In genomic region chr19:7790571-7790970, GRCm38 (mm10) we compare ENCODE assay signal across 40 mouse cellular contexts. TPM values are rescaled to one million over a fixed set of nuclear protein-coding genes. Genes with fewer than 3 reads are reported as not detected.
"Had no signal": no experiment of that assay in that cellular context is flagged by ENCODE, and none has a peak within 500 bp of the region (broad histone marks: within the 10 kb centered on the region; RNA-seq: fewer than 3 reads in every experiment).

No protein-coding gene starts in this region.

- H3K9me3 ChIP-seq: embryonic facial prominence, embryonic 12.5 days; embryonic facial prominence, embryonic 13.5 days; embryonic facial prominence, embryonic 15.5 days; forebrain, embryonic 15.5 days had no signal

- ATAC-seq: forebrain, embryonic 13.5 days; forebrain, embryonic 14.5 days; forebrain, embryonic 15.5 days; forebrain, embryonic 16.5 days; forebrain, postnatal 0 days had no signal

- H3K4me1 ChIP-seq: embryonic facial prominence, embryonic 10.5 days; embryonic facial prominence, embryonic 12.5 days; embryonic facial prominence, embryonic 13.5 days; embryonic facial prominence, embryonic 15.5 days; forebrain, embryonic 10.5 days; forebrain, embryonic 12.5 days; forebrain, embryonic 13.5 days; forebrain, embryonic 15.5 days had no signal

- H3K9ac ChIP-seq: embryonic facial prominence, embryonic 12.5 days; embryonic facial prominence, embryonic 13.5 days; embryonic facial prominence, embryonic 15.5 days; forebrain, embryonic 12.5 days; forebrain, embryonic 13.5 days; forebrain, embryonic 15.5 days; forebrain, postnatal 0 days had no signal

- H3K27ac ChIP-seq: embryonic facial prominence, embryonic 10.5 days; embryonic facial prominence, embryonic 12.5 days; embryonic facial prominence, embryonic 13.5 days; embryonic facial prominence, embryonic 15.5 days; forebrain, embryonic 10.5 days; forebrain, embryonic 12.5 days; forebrain, embryonic 13.5 days; forebrain, embryonic 15.5 days; gastrocnemius, adult 2 months; heart, adult 2 months had no signal

- H3K4me2 ChIP-seq: embryonic facial prominence, embryonic 12.5 days; embryonic facial prominence, embryonic 13.5 days; embryonic facial prominence, embryonic 15.5 days; forebrain, embryonic 12.5 days; forebrain, embryonic 13.5 days; forebrain, embryonic 15.5 days had no signal

- H3K27me3 ChIP-seq: embryonic facial prominence, embryonic 12.5 days; embryonic facial prominence, embryonic 13.5 days; embryonic facial prominence, embryonic 15.5 days; forebrain, embryonic 12.5 days; forebrain, embryonic 13.5 days; forebrain, embryonic 15.5 days had no signal

- H3K4me3 ChIP-seq: embryonic facial prominence, embryonic 10.5 days; embryonic facial prominence, embryonic 12.5 days; embryonic facial prominence, embryonic 13.5 days; embryonic facial prominence, embryonic 15.5 days; erythroblast, embryonic 14.5 days; forebrain, embryonic 10.5 days; forebrain, embryonic 12.5 days; forebrain, embryonic 13.5 days; forebrain, embryonic 15.5 days; gastrocnemius, adult 2 months; heart, adult 2 months had no signal

- H3K36me3 ChIP-seq: embryonic facial prominence, embryonic 10.5 days; embryonic facial prominence, embryonic 12.5 days; embryonic facial prominence, embryonic 13.5 days; embryonic facial prominence, embryonic 15.5 days; forebrain, embryonic 10.5 days; forebrain, embryonic 12.5 days; forebrain, embryonic 15.5 days had no signal

- DNase-seq: cerebellum, adult 8-10 months; cerebellum, adult 9-10 months; cerebellum, adult 9-11 months; cerebellum, postnatal 10 days; cerebellum, postnatal 14 days; cerebellum, postnatal 25 days; cerebellum, postnatal 36 days; embryo, embryonic 11 days; forebrain, postnatal 0 days; gastrocnemius, adult 2 months; gastrocnemius, postnatal 10 days; gastrocnemius, postnatal 14 days; gastrocnemius, postnatal 25 days; gastrocnemius, postnatal 36 days; heart, adult 11 months; heart, adult 18-20 months; heart, adult 2 months had no signal

RNA-seq across cellular contexts. Expression of gene Slc22a26, which starts 11.9 kb away (rescaled TPM):
- total RNA-seq: common myeloid progenitor, adult 5-6 weeks; forebrain, postnatal 0 days; gastrocnemius, adult 18-20 months; gastrocnemius, adult 2 months; gastrocnemius, adult 8-10 months; gastrocnemius, postnatal 10 days; gastrocnemius, postnatal 14 days; gastrocnemius, postnatal 25 days; gastrocnemius, postnatal 36 days; gastrocnemius, postnatal 4 days; granulocyte monocyte progenitor cell, adult 5-6 weeks; heart, adult 18-20 months; heart, adult 2 months; heart, adult 8-10 months had no signal
- polyA plus RNA-seq: cortical plate, adult 2 months; embryonic facial prominence, embryonic 10.5 days; embryonic facial prominence, embryonic 11.5 days; embryonic facial prominence, embryonic 12.5 days; embryonic facial prominence, embryonic 13.5 days; embryonic facial prominence, embryonic 14.5 days; embryonic facial prominence, embryonic 15.5 days; erythroblast, embryonic 14.5 days; forebrain, embryonic 10.5 days; forebrain, embryonic 11.5 days; forebrain, embryonic 12.5 days; forebrain, embryonic 13.5 days; forebrain, embryonic 14.5 days; forebrain, embryonic 15.5 days; forebrain, embryonic 16.5 days; forebrain, postnatal 0 days; frontal cortex, adult 2 months; gonadal fat pad, adult 2 months; heart, adult 2 months had no signal
